Mouse (Mus musculus) left cerebral cortex, adult 8-10 months (tissue): ENCODE measurements around the gene Wfdc15b. TPM values are rescaled to one million over a fixed set of nuclear protein-coding genes. Genes with fewer than 3 reads are reported as not detected.
"Not testable (repeated sequence)": the region's sequence is repeated elsewhere in the genome, so short reads cannot be mapped to it uniquely, and the experiment has no call there.

ENCODE experiments used
- DNase-seq, 2 experiments: peaks; one replicate each; pipeline ENCODE4 v3.0.0; 2022; ENCODE audit warnings: low spot score in 2 of 2
- total RNA-seq, 4 experiments: library from RNA; stranded (reverse); gene quantifications; 2 replicates each; pipeline ENCODE4 v1.2.4; 2022

Wfdc15b gene
- not detected for total RNA-seq

- DNase-seq: no peak
These were observed at the start of gene Wfdc15b for GRCm38 (mm10) chr2:164221522-164221921. Gene Wfdc15b (minus strand): TSS chr2:164221660.

GRCm38 (mm10) chr2:164256540-164256939 lies 35.1 kb upstream of the Wfdc15b start, which contains the start of gene Svs3b:
Gene Svs3b (minus strand): TSS chr2:164256640.
- DNase-seq: not testable (repeated sequence)

- no peak for DNase-seq
These were observed 16.9 kb upstream of the Wfdc15b start, which contains the start of gene Svs2 for GRCm38 (mm10) chr2:164238366-164238765. Gene Svs2 (minus strand): TSS chr2:164238466.

- no peak for DNase-seq
These were observed 11.2 kb upstream of the Wfdc15b start for GRCm38 (mm10) chr2:164232671-164233070.

GRCm38 (mm10) chr2:164228361-164229070 lies 7.1 kb upstream of the Wfdc15b start:
- DNase-seq: no peak

GRCm38 (mm10) chr2:164219295-164219694 lies 2.2 kb downstream of the Wfdc15b start:
- DNase-seq: no peak

GRCm38 (mm10) chr2:164212711-164213110 lies 8.7 kb downstream of the Wfdc15b start:
- peak in 1 of 2 experiments; percentile 20 for DNase-seq

- no peak for DNase-seq
These were observed 10.6 kb downstream of the Wfdc15b start for GRCm38 (mm10) chr2:164210892-164211291.

- DNase-seq: no peak
These were observed 14.8 kb downstream of the Wfdc15b start for GRCm38 (mm10) chr2:164206676-164207075.

- DNase-seq: not testable (repeated sequence)
These were observed 15.4 kb downstream of the Wfdc15b start for GRCm38 (mm10) chr2:164206011-164206410.

- DNase-seq: no peak
These were observed 21.7 kb downstream of the Wfdc15b start, which contains the start of gene Wfdc15a for GRCm38 (mm10) chr2:164199626-164200327. Gene Wfdc15a (minus strand): TSS chr2:164200130.

GRCm38 (mm10) chr2:164196700-164196990 lies 24.8 kb downstream of the Wfdc15b start:
- no peak for DNase-seq

- no peak for DNase-seq
These were observed 25.3 kb downstream of the Wfdc15b start for GRCm38 (mm10) chr2:164195971-164196699.

- no peak for DNase-seq
These were observed 26.4 kb downstream of the Wfdc15b start for GRCm38 (mm10) chr2:164194959-164195630.

GRCm38 (mm10) chr2:164192279-164192678 lies 29.2 kb downstream of the Wfdc15b start:
- DNase-seq: no peak

- DNase-seq: no peak
These were observed 30.9 kb downstream of the Wfdc15b start, which contains the start of gene Wfdc12 for GRCm38 (mm10) chr2:164190576-164190975. Gene Wfdc12 (minus strand): TSS chr2:164190608.

- DNase-seq: no peak
These were observed 32.7 kb downstream of the Wfdc15b start for GRCm38 (mm10) chr2:164188722-164189121.

- no peak for DNase-seq
These were observed 37.2 kb downstream of the Wfdc15b start for GRCm38 (mm10) chr2:164184145-164184719.

GRCm38 (mm10) chr2:164183340-164183739 lies 38.1 kb downstream of the Wfdc15b start:
- no peak for DNase-seq

- no peak for DNase-seq
These were observed 38.7 kb downstream of the Wfdc15b start, which contains the start of gene Wfdc5 for GRCm38 (mm10) chr2:164182692-164183255. Gene Wfdc5 (minus strand): TSS chr2:164182742.

- no peak for DNase-seq
These were observed 40.7 kb downstream of the Wfdc15b start for GRCm38 (mm10) chr2:164180770-164181169.
